Mouse (Mus musculus) heart, adult 2 months (tissue): ENCODE data around the gene Irak3.

ENCODE experiments used
- CTCF ChIP-seq: fragments of 200-600 bp; IDR thresholded peaks from 2 replicates; pipeline ENCODE4 v1.8.1; 2022; ENCODE audit warnings: antibody characterized with exemption, mild to moderate bottlenecking, moderate library complexity
- POLR2A ChIP-seq: fragments of 200-500 bp; IDR thresholded peaks from 2 replicates; pipeline ENCODE4 v1.6.1; 2011; ENCODE audit warnings: mild to moderate bottlenecking, low read depth, low read length, control low read depth; ENCODE audit not compliant: insufficient read depth

DNA sequence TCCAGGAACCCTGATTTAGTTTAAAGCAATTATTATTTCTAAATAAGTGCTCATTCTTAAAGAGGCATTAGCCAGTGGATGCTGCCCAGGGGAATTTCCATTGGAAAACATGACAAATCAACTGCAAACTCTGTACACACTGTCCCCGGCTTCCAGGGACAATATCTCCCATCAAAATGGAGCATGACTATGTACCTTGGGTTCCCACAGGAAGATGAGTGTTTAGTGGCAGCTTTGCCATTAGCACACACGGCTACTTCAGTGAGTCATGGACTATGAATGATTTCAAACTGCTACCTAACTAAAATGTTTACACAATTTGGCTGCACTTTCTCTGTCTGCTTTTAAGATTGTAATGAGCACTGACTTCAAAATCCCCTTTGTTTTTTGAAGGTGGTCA lies 13.4 kb downstream of the Irak3 start:
- TF ChIP-seq POLR2A (no peak), CTCF (no peak)
